In genomic region chr5:30950922-30951321, GRCm38 (mm10) we compare ENCODE assay signal across 14 mouse cellular contexts. TPM values are rescaled to one million over a fixed set of nuclear protein-coding genes. Genes with fewer than 3 reads are reported as not detected.
DNase-seq lines count a peak whose midpoint lies in the region; ATAC-seq and TF ChIP-seq lines count a peak whose summit lies in the region.
"Had no signal": no experiment of that assay in that cellular context is flagged by ENCODE, and none has a peak within 500 bp of the region (broad histone marks: within the 10 kb centered on the region; RNA-seq: fewer than 3 reads in every experiment).

No protein-coding gene starts in this region.

- H3K36me3 ChIP-seq in MEL (ENCODE audit: control insufficient read depth in 1 of 2, insufficient read depth in 2 of 2, low read length in 2 of 2) = peaks cover 0 to 7% of the 10 kb centered on the region in 2 experiments; a peak in 2 of 4 replicates
- peaks cover 23% of the 10 kb centered on the region for H3K36me3 ChIP-seq in liver, embryonic 11.5 days (ENCODE audit: control insufficient read depth, insufficient read depth, low read length)

- peak overlapping the region; percentile 68 for H3K4me3 ChIP-seq in layer of hippocampus, adult 2 months
- no peak overlapping the region for H3K4me3 ChIP-seq in MEL (ENCODE audit: control insufficient read depth in 1 of 2, insufficient read depth in 1 of 2, low read depth in 2 of 2, low read length in 2 of 2)
- peak overlapping the region; percentile 62; the same call in 1 of the 2 replicates for H3K4me3 ChIP-seq in liver, embryonic 11.5 days (ENCODE audit: low read depth, low read length)

- 0 out of 4 replicates have a peak, but pooled peaks of 1 of the 2 experiments have one; percentile 31 for TF ChIP-seq POLR2A in MEL (IDR thresholded peaks at IDR 0.05; ENCODE audit: control insufficient read depth in 1 of 2, insufficient read depth in 1 of 2, low read depth in 1 of 2, low read length in 2 of 2, poor library complexity in 1 of 2)

- WGBS in liver, embryonic 11.5 days = 94% methylated on average over 2 of the region's 2 CpGs

- no peaks in the 10 kb centered on the region for H3K9me3 ChIP-seq in MEL (replicated peaks; ENCODE audit: insufficient read depth, low read length)
- no peaks in the 10 kb centered on the region for H3K9me3 ChIP-seq in liver, embryonic 11.5 days (ENCODE audit: control insufficient read depth, low read length)

- peaks cover 2 to 14% of the 10 kb centered on the region in 2 experiments; a peak in 3 of 4 replicates for H3K4me1 ChIP-seq in MEL (ENCODE audit: control insufficient read depth in 1 of 2, insufficient read depth in 2 of 2, low read length in 2 of 2)
- peaks cover 10% of the 10 kb centered on the region for H3K4me1 ChIP-seq in liver, embryonic 11.5 days (replicated peaks; ENCODE audit: control insufficient read depth, insufficient read depth, low read length)

- no peak overlapping the region for H3K9ac ChIP-seq in MEL (ENCODE audit: control insufficient read depth, low read depth, low read length, poor library complexity, severe bottlenecking)
- H3K9ac ChIP-seq in liver, embryonic 11.5 days (ENCODE audit: low read depth, low read length) = no peak overlapping the region

- H3K79me2 ChIP-seq in MEL (ENCODE audit: control insufficient read depth, insufficient read depth, low read length, poor library complexity) = peaks cover 3% of the 10 kb centered on the region; the same call in 1 of the 2 replicates

- H3K27me3 ChIP-seq in MEL (ENCODE audit: control insufficient read depth in 1 of 2, insufficient read depth in 2 of 2, low read length in 2 of 2) = no peaks in the 10 kb centered on the region
- H3K27me3 ChIP-seq in liver, embryonic 11.5 days (replicated peaks; ENCODE audit: control insufficient read depth, insufficient read depth, low read length) = no peaks in the 10 kb centered on the region; the same call in 1 of the 2 replicates

- TF ChIP-seq EP300 in MEL (IDR thresholded peaks at IDR 0.05; ENCODE audit: low read depth in 1 of 2, low read length in 2 of 2) = no peak

- no peak for TF ChIP-seq RAD21 in MEL (IDR thresholded peaks at IDR 0.05; ENCODE audit: low read depth, low read length)

- peak; percentile 95 for DNase-seq in heart, adult 11 months
- DNase-seq in heart, postnatal 4 days = no peak
- DNase-seq in layer of hippocampus, adult 2 months (ENCODE audit: low spot score in 2 of 2) = no peak
- no peak for DNase-seq in layer of hippocampus, adult 9-11 months
- peak; percentile 38 for DNase-seq in MEL (ENCODE audit: low read depth, low spot score)
- DNase-seq in liver, embryonic 11.5 days (ENCODE audit: low spot score) = no peak
- no peak for DNase-seq in embryo, embryonic 10 days (ENCODE audit: low spot score)
- no peak for DNase-seq in MN1 (ENCODE audit: low spot score)
- DNase-seq: kidney, postnatal 25 days; right cerebral cortex, postnatal 25 days had no signal

- peak overlapping the region; percentile 78 for H3K4me2 ChIP-seq in liver, embryonic 11.5 days

- no peak for TF ChIP-seq CTCF in layer of hippocampus, adult 2 months (conservative IDR thresholded peaks at IDR 0.05)
- no peak for TF ChIP-seq CTCF in MEL (IDR thresholded peaks at IDR 0.05 in 2 of 3, conservative IDR thresholded peaks at IDR 0.05 in 1 of 3; ENCODE audit: control insufficient read depth in 1 of 3, insufficient read depth in 1 of 3, low read depth in 2 of 3, low read length in 3 of 3, poor library complexity in 1 of 3, severe bottlenecking in 1 of 3)

- no peak for ATAC-seq in liver, embryonic 11.5 days (replicated peaks; ENCODE audit: low FRiP score)
- ATAC-seq: CD4-positive, CD25-positive, alpha-beta regulatory T cell, adult 4 months had no signal

- peak overlapping the region; percentile 94 for H3K27ac ChIP-seq in layer of hippocampus, adult 2 months
- H3K27ac ChIP-seq in MEL (ENCODE audit: control insufficient read depth, low read depth, low read length) = no peak overlapping the region
- no peak overlapping the region for H3K27ac ChIP-seq in liver, embryonic 11.5 days (ENCODE audit: low read depth, low read length)

TF ChIP-seq in MEL, 35 proteins besides CTCF, POLR2A, EP300 and RAD21:
- TF ChIP-seq ZKSCAN1 (IDR thresholded peaks at IDR 0.05; ENCODE audit: low read depth, low read length) (no peak), SMC3 (IDR thresholded peaks at IDR 0.05; ENCODE audit: low read depth, low read length) (no peak), USF2 (IDR thresholded peaks at IDR 0.05; ENCODE audit: borderline replicate concordance in 1 of 2, insufficient read depth in 1 of 2, low read depth in 1 of 2, low read length in 2 of 2) (no peak), MXI1 (IDR thresholded peaks at IDR 0.05; ENCODE audit: low read depth, low read length) (no peak), TCF12 (IDR thresholded peaks at IDR 0.05; ENCODE audit: low read depth, low read length) (no peak), NRF1 (IDR thresholded peaks at IDR 0.05; ENCODE audit: insufficient read depth, low read depth, low read length, poor library complexity, severe bottlenecking) (no peak), GATA1 (IDR thresholded peaks at IDR 0.05; ENCODE audit: low read depth, low read length) (no peak), MAX (IDR thresholded peaks at IDR 0.05; ENCODE audit: low read length) (no peak), POLR2AphosphoS5 (IDR thresholded peaks at IDR 0.05; ENCODE audit: borderline replicate concordance, low read depth, low read length) (no peak), ZMIZ1 (IDR thresholded peaks at IDR 0.05; ENCODE audit: low read depth, low read length) (no peak), POLR2AphosphoS2 (IDR thresholded peaks at IDR 0.05; ENCODE audit: low read length) (no peak), E2F4 (IDR thresholded peaks at IDR 0.05; ENCODE audit: borderline replicate concordance, low read depth, low read length) (no peak), ETS1 (IDR thresholded peaks at IDR 0.05; ENCODE audit: low read depth, low read length) (no peak), USF1 (IDR thresholded peaks at IDR 0.05; ENCODE audit: low read depth, low read length) (no peak), JUND (IDR thresholded peaks at IDR 0.05; ENCODE audit: low read depth, low read length) (no peak)
TF ChIP-seq in MEL: peak in this region for 0.

RNA-seq across cellular contexts. Expression of gene Cgref1, which starts 5.5 kb away (rescaled TPM):
- total RNA-seq in heart, postnatal 4 days (2021) = under 1 TPM; 0.67 to 0.77 TPM
- total RNA-seq in layer of hippocampus, adult 2 months (2021) = 10 to 100 TPM; 15.5 to 16.7 TPM
- total RNA-seq in MEL (2012; rRNA removed) = not detected in 2 replicates
- polyA plus RNA-seq in MEL (2012; ENCODE audit: insufficient read depth in 1 of 2, insufficient read length in 2 of 2, low read depth in 1 of 2, low replicate concordance in 2 of 2, missing spikeins in 1 of 2) = 1 to 10 TPM in 1 of 2 experiments, not detected in 1; 1.4 TPM
- 5.4 and 8.2 TPM in 2 replicates for polyA plus RNA-seq in liver, embryonic 11.5 days (2014; fragmentation: Nextera tagmentation; extraction: Ambion mirVana)

RNA-seq across cellular contexts. Expression of gene Preb, which starts 9.2 kb away (rescaled TPM):
- total RNA-seq in heart, postnatal 4 days (2021) = 10 to 100 TPM; 62.3 to 68.4 TPM
- 100 to 1,000 TPM; 132 to 145 TPM for total RNA-seq in layer of hippocampus, adult 2 months (2021)
- 141 and 143 TPM in 2 replicates for total RNA-seq in MEL (2012; rRNA removed)
- polyA plus RNA-seq in MEL (2012; ENCODE audit: insufficient read depth in 1 of 2, insufficient read length in 2 of 2, low read depth in 1 of 2, low replicate concordance in 2 of 2, missing spikeins in 1 of 2) = 100 to 1,000 TPM in 1 of 2 experiments, not detected in 1; 247 TPM
- 111 and 118 TPM in 2 replicates for polyA plus RNA-seq in liver, embryonic 11.5 days (2014; fragmentation: Nextera tagmentation; extraction: Ambion mirVana)

RNA-seq across cellular contexts. Expression of gene Tcf23, which starts 17.5 kb away (rescaled TPM):
- under 1 TPM; 0.23 to 0.26 TPM for total RNA-seq in heart, postnatal 4 days (2021)
- under 1 TPM; 0.10 to 0.20 TPM for total RNA-seq in layer of hippocampus, adult 2 months (2021)
- 0.03 and 0.08 TPM in 2 replicates for total RNA-seq in MEL (2012; rRNA removed)
- polyA plus RNA-seq in MEL (2012; ENCODE audit: insufficient read depth in 1 of 2, insufficient read length in 2 of 2, low read depth in 1 of 2, low replicate concordance in 2 of 2, missing spikeins in 1 of 2) = under 1 TPM in 1 of 2 experiments, not detected in 1; 0.07 TPM
- polyA plus RNA-seq in liver, embryonic 11.5 days (2014; fragmentation: Nextera tagmentation; extraction: Ambion mirVana) = 0.04 TPM in 2 replicates
- total RNA-seq: granulocyte monocyte progenitor cell, adult 5-6 weeks; neutrophil, adult 5-6 weeks had no signal
- polyA plus RNA-seq: CD4-positive, CD25-positive, alpha-beta regulatory T cell, adult 4 months; forebrain, embryonic 11.5 days had no signal

RNA-seq across cellular contexts. Expression of gene Khk, which starts 29.7 kb away (rescaled TPM):
- 1 to 10 TPM; 6.4 to 9.2 TPM for total RNA-seq in heart, postnatal 4 days (2021)
- total RNA-seq in layer of hippocampus, adult 2 months (2021) = 10 to 100 TPM; 17.0 to 17.7 TPM
- total RNA-seq in MEL (2012; rRNA removed) = 268 and 308 TPM in 2 replicates
- polyA plus RNA-seq in MEL (2012; ENCODE audit: insufficient read depth in 1 of 2, insufficient read length in 2 of 2, low read depth in 1 of 2, low replicate concordance in 2 of 2, missing spikeins in 1 of 2) = 100 to 1,000 TPM in 1 of 2 experiments, not detected in 1; 461 TPM
- polyA plus RNA-seq in liver, embryonic 11.5 days (2014; fragmentation: Nextera tagmentation; extraction: Ambion mirVana) = 58.6 and 60.2 TPM in 2 replicates

RNA-seq across cellular contexts. Expression of gene Emilin1, which starts 37.7 kb away (rescaled TPM):
- total RNA-seq in heart, postnatal 4 days (2021) = 10 to 100 TPM; 83.4 to 93.2 TPM
- 1 to 10 TPM; 2.0 TPM for total RNA-seq in layer of hippocampus, adult 2 months (2021)
- 1.3 and 1.5 TPM in 2 replicates for total RNA-seq in MEL (2012; rRNA removed)
- polyA plus RNA-seq in MEL (2012; ENCODE audit: insufficient read depth in 1 of 2, insufficient read length in 2 of 2, low read depth in 1 of 2, low replicate concordance in 2 of 2, missing spikeins in 1 of 2) = 1 to 10 TPM in 1 of 2 experiments, not detected in 1; 2.0 TPM
- 89.5 and 95.1 TPM in 2 replicates for polyA plus RNA-seq in liver, embryonic 11.5 days (2014; fragmentation: Nextera tagmentation; extraction: Ambion mirVana)

Comparison
In these comparisons a context has a peak if more than half of its experiments do, and no peak if none do; other contexts are left out.
1. DNase-seq: peak in heart, adult 11 months (single experiment) and MEL (single experiment); none in heart, postnatal 4 days (single experiment), layer of hippocampus, adult 2 months (0 of 2), layer of hippocampus, adult 9-11 months (single experiment), liver, embryonic 11.5 days (single experiment), embryo, embryonic 10 days (single experiment) and MN1 (single experiment).
2. H3K4me3 ChIP-seq: peak in layer of hippocampus, adult 2 months (single experiment) and liver, embryonic 11.5 days (single experiment); none in MEL (0 of 2).
3. RNA of gene Cgref1, which starts 5.5 kb away (total RNA-seq): 15.5 to 16.7 TPM in layer of hippocampus, adult 2 months; 0.67 to 0.77 TPM in heart, postnatal 4 days and not detected in MEL; every median in the first group is over 4 times any median in the second.